Mouse (Mus musculus): Measurements from ENCODE around the gene Upk3a.

- TF ChIP-seq POLR2A (IDR thresholded peaks at IDR 0.05; ENCODE audit: borderline replicate concordance, insufficient read depth, low read length) (no peak), CTCF (IDR thresholded peaks at IDR 0.05; ENCODE audit: borderline replicate concordance, insufficient read depth, low read depth, low read length) (no peak)
These were observed 22.4 kb upstream of the Upk3a start for GRCm38 (mm10) chr15:84994498-84994897.

Data from cerebellum, adult 2 months (tissue).